22 mouse cellular contexts compared by ENCODE assay signal in genomic region chr1:154255971-154256370, GRCm38 (mm10). TPM values are rescaled to one million over a fixed set of nuclear protein-coding genes. Genes with fewer than 3 reads are reported as not detected.
"Had no signal": no experiment of that assay in that cellular context is flagged by ENCODE, and none has a peak within 500 bp of the region (broad histone marks: within the 10 kb centered on the region; RNA-seq: fewer than 3 reads in every experiment).

No protein-coding gene starts in this region.

- H3K9ac ChIP-seq: lung, embryonic 15.5 days; midbrain, embryonic 13.5 days; midbrain, embryonic 15.5 days; neural tube, embryonic 12.5 days; stomach, embryonic 15.5 days had no signal

- H3K9me3 ChIP-seq: lung, embryonic 15.5 days; megakaryocyte, embryonic 14.5 days; midbrain, embryonic 13.5 days; midbrain, embryonic 15.5 days; neural tube, embryonic 12.5 days; stomach, embryonic 15.5 days had no signal

- H3K27ac ChIP-seq: lung, embryonic 15.5 days; macrophage; midbrain, embryonic 13.5 days; midbrain, embryonic 15.5 days; neural tube, embryonic 12.5 days; stomach, embryonic 15.5 days; stomach, postnatal 0 days had no signal

- DNase-seq: lung, adult 2 months; lung, postnatal 14 days; lung, postnatal 36 days; right cerebral cortex, postnatal 14 days; thymus, adult 18-20 months; thymus, postnatal 25 days; thymus, postnatal 4 days had no signal

- H3K27me3 ChIP-seq: lung, embryonic 15.5 days; megakaryocyte, embryonic 14.5 days; midbrain, embryonic 13.5 days; midbrain, embryonic 15.5 days; neural tube, embryonic 12.5 days; stomach, embryonic 15.5 days had no signal

- H3K4me2 ChIP-seq: lung, embryonic 15.5 days; midbrain, embryonic 11.5 days; neural tube, embryonic 12.5 days; stomach, embryonic 15.5 days had no signal

- H3K4me3 ChIP-seq: lung, embryonic 15.5 days; megakaryocyte, embryonic 14.5 days; midbrain, embryonic 13.5 days; midbrain, embryonic 15.5 days; neural tube, embryonic 12.5 days; stomach, embryonic 15.5 days had no signal

- H3K4me1 ChIP-seq: lung, embryonic 15.5 days; megakaryocyte, embryonic 14.5 days; stomach, embryonic 15.5 days had no signal

- H3K36me3 ChIP-seq: lung, embryonic 15.5 days; midbrain, embryonic 13.5 days; midbrain, embryonic 15.5 days; neural tube, embryonic 12.5 days; stomach, embryonic 15.5 days had no signal

- ATAC-seq: lung, postnatal 0 days; midbrain, embryonic 13.5 days; midbrain, embryonic 15.5 days had no signal

RNA-seq across cellular contexts. Expression of gene Zfp648, which starts 55.0 kb away (rescaled TPM):
- total RNA-seq: midbrain, postnatal 0 days; monocyte, adult 5-6 weeks; neutrophil, adult 5-6 weeks had no signal
- polyA plus RNA-seq: lung, postnatal 0 days; macrophage; midbrain, embryonic 11.5 days; midbrain, embryonic 13.5 days; spleen, adult 2 months; stomach, embryonic 15.5 days; urinary bladder, adult 2 months had no signal
